Mouse (Mus musculus) right cerebral cortex, postnatal 25 days (tissue): ENCODE measurements around the gene Aifm3.
A peak's percentile ranks its signal among the peaks of the same experiment; 100 is the strongest.
"Not testable (repeated sequence)": the region's sequence is repeated elsewhere in the genome, so short reads cannot be mapped to it uniquely, and the experiment has no call there.

Experiments
- DNase-seq: peaks from one replicate; pipeline ENCODE4 v3.0.0; 2022

Gene Aifm3

DNA sequence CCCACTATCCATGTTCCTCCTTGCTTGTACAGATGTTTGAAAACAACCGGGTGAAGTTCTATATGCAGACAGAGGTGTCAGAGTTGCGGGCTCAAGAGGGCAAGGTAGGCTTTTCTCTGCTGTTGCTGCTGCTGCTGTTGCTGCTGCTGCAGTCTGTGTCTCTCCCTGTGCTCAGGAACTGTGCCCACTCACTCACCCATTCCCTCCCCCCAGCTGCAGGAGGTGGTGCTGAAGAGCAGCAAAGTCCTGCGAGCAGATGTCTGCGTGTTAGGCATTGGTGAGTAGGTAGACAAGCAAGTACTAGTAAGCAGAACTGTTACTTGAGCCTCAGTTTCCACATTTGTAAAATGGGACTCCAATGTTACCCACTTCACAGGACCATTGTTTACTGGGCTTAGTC lies 13.3 kb downstream of the Aifm3 start:
- no peak for DNase-seq

DNA sequence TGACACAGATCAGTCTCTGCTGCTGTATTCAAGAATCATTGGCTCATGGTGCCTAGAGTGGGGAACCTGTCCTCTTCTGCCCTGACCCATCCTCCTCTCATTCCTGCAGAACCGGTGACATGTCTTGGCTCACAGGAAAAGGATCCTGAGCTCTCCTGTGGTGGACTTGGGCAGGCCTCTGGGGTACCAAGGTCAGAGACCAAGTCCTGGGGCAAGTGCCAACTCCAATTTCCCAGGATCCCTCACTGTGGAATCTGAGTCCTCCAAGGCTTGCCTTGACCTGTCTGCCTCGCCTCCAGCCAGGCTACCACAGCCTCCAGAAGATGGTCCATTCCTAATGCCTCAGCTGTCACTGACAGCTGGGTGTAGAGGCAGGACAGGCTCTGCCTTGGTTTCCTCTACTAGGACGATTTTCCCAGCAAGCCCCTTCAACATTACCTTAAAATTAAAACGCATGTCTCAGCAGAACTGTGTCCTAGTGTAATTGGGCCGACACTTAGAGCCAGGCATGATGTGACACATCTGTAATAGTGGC lies 17.7 kb downstream of the Aifm3 start:
- DNase-seq: no peak

DNA sequence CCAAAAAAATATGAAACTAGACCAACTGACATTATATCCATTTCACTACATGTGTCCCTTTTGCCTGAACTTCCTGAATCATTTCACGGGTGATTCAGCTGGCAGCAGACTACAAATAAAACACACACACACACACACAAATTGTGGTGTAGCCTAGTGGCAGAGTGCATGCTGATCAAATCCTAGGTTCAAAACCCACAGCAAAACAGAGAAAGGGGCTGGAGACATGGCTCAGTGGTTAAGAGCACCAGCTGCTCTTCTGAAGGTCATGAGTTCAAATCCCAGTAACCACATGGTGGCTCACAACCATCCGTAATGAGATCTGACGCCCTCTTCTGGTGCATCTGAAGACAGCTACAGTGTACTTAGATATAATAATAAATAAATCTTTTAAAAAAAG lies 18.6 kb downstream of the Aifm3 start:
- DNase-seq: not testable (repeated sequence)

DNA sequence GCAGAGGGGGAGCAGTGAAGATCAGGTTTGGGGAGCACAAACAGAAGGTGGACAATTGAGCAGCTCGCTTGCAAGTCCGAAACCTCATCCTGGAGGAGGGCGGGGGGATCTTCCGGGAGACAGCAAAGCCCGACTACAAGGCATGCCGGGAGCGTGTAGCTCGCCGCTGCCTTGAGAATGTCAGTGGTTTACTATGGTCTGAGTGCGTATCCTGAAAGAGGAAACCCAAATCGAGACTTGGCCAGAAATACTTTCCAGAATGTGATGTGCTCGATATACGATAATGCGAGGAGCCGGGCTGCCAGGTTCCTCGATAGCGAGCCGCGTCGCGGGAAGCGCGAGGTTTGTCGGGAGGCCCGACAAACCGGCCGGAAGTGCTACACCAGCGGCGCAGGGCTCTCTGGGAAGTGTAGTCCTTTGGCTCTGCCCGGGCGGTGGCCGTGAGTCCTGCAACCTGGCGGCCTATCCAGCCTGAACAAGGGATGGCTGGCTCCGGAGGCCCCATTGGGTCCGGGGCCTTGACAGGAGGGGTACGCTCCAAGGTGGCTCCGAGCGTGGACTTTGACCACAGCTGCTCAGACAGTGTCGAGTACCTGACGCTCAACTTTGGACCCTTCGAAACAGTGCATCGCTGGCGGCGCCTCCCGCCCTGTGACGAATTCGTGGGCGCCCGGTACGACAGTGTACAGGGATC lies 19.3 kb downstream of the Aifm3 start, which contains the start of gene Lztr1:
Lztr1 (plus strand) TSS at position 143 of the 694 bp plus-strand sequence.
- DNase-seq: peak; percentile 93

DNA sequence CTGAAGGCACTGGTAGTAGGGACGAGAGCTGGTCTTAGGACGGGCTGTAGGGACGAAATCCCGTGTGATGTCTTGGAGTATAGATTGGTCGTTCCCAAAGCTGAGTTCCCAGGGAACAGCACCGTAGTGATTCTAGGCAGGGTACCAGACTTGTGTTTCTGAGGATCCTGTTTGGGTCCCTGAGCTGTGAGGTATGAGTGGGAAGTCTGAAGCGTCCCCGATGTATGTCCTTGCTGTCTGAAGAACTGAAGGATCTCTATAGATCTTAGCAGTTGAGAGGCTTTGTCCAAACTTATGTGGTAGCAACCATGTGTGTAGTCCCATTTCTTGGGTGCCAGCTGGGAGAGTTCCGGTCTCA lies 19.8 kb downstream of the Aifm3 start:
- no peak for DNase-seq

DNA sequence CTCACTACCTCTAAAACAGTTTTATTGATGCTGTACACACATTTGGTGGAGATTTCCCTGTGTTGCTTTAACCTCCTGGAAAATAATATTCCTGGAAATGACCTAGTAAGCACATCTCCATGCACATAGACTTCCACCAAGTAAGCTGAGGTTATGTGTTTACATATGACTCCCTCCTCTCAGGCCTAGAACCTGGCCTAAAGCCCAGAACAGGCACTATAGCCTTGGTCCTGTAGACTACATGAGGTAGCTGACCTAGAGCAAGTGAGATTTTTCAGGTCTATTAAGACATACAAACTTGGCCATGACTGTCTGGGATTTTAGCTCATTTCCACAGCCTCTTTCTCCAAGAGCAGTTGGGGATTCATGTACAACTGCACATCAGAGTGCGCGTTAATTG lies 20.7 kb downstream of the Aifm3 start:
- no peak for DNase-seq

DNA sequence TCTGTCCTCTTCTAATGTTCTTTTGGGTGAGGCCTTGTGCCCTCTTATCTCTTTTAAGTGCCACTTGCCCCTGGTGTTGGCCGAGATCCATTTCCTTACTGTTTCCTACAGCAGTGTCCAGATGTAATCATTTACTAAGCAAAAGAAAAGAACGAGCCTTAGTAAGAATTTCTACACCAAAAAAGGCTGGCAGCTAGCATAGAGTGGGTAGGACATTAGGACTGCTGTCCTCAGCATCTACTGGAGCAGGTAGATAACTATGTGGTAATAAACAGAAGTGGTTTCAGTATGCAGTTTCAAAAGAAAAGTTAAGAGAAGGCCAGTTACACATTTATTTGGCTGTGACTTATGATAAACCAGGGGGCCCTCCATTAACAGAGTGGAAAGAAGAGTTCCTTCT lies 21.3 kb downstream of the Aifm3 start:
- DNase-seq: no peak

DNA sequence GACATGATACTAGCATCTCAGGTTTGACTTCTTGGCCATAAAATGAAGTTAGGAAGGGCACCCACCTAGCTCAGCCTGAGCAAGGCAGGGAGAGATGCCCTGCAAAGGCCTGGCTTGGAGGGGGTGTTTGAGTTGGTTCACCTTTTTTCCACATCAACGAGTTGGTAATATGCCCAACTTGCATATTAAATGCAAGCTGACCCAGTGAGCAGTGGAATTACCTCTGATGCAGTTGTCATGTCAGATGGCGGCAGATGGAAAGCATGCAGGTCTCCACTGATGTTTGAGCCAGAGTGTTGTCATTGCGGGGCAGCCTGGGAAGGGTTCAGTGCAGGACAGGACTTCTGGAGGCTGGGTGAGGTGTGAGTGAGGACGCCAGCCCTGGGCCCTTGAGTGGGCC lies 22.0 kb downstream of the Aifm3 start:
- no peak for DNase-seq

DNA sequence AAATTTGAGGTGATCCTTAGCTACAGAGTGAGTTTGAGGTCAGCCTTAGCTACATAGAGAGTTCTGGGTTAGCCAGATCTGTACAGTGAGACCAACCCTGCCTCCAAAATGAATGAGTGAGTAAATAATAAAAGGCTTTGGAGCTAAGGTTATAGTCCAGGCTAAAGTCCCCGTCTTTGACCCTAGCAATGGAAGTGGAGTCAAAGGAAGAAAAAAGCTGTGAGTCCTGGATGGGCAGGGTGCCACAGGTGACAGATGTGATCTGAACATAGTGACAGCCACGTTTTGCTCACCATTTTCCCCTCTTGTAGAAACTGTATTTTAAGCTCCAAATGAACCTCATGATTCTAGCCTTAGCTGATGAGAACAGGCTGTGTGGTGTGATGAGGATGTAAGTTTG lies 29.5 kb downstream of the Aifm3 start:
- DNase-seq: no peak

DNA sequence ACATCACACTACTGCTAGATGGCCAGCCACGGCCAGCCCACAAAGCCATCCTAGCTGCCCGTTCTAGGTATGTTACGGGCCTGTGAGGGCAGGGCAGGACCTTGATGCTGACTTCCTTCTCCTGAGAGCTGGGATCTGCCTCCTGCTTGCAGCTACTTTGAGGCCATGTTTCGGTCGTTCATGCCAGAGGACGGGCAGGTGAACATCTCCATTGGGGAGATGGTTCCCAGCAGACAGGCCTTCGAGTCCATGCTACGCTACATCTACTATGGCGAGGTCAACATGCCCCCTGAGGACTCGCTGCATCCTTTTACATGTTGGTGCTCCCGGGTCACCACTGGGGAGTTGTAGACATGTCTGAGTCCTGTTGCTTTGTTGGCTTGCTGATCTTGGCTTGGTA lies 34.7 kb downstream of the Aifm3 start:
- DNase-seq: no peak

DNA sequence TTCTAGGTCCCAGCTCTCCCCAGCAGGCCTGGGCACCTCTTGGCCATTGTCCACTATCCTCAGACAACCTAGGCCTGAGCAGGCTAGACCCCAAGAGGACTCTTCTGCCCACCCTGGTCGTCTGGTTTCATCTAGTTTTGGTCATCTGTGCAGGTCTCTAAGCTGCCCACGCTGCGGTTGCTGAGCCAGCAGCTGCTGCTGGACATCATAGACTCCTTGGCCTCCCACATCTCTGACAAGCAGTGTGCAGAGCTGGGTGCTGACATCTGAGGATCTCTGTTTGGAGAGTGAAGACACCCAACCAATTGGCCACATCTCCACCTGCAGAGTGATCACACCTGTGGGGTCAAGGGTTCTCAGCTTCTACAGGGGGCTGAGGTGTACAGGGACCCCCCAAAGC lies 36.1 kb downstream of the Aifm3 start:
- DNase-seq: no peak

DNA sequence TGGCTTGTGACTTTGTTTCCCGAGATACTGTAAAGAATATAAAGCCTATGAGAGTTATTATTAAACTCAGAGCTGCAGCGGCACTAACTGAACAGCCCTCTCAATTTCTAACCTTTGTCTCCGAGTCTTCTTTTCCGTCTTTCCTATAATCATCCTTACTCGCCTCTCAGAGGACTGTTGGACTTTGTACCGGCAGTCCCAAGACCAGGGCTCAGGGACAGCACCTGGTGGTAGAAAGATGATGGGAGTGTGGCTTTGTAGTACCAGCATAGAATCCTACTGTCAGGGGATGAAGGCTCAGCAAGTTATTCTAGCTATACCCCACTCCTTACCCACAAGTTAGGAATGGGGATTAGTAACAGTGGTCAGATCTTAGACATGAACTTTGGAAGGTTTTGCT lies 36.8 kb downstream of the Aifm3 start:
- DNase-seq: no peak

DNA sequence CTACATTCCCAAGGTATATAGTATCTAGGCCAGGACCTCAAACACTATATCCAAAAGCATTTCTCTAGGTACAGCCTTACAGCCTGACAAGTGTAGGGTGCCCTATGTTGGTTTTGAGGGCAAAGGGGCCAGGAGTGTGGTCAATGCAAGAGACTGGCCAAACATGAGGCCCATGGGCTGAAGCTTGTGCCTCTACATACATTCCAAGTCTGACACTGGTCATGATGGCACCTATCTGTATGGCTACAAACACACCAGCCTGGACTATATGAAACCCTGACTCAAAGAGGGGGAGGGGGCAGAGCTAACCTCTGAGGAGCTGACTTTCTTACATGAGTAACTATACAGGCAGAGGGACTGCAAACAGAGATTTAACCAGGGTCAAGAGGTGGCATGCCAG lies 38.2 kb downstream of the Aifm3 start:
- no peak for DNase-seq

DNA sequence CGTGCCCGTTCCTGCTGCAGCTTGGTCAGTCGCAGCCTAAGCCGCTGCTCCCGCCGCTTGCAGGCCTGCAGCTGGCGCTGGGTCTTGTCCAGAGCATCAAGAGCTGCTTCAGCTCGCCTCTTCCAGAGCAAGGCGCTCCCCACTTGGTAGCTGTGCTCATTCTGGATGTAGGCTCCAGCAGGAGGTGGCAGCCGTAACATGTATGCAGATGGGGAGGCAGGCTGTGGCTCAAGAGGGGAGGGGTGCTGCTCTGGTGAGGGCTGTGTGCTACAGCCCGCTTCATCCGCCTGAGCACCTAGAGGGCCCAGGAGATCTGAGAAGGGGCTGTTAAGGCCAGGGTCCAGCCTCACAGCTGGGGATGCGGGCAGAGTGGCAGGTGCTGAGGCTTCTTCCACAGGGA lies 38.9 kb downstream of the Aifm3 start:
- DNase-seq: no peak

DNA sequence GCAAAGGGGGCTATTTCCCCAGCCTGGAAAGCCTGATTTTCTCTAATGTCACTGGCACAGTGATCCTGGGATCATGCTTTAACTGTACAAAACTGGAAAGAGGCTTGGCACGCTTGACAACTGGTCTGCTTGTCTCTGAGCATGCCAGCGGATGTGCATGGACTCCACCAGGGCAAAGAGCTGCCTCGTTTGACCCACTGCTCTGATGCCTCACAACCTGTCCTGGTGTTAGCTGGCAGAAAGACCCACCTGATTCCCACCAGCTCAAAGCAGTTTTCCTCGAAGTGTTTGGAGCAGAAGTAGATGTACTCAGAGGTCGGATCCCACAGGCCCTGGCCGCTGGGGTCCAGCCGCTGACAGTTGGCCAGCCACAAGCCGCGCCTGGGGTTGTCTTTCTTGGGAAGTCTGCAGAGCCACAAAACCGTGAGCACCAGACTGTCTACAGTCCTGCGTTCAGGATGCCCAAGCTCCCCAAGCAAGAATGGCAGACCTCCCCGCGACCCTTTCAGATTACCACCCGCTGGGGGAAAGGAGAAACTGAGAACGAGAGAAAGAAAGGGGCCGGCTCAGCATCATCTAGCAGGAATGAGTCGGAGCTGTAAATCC lies 40.7 kb downstream of the Aifm3 start:
- no peak for DNase-seq

DNA sequence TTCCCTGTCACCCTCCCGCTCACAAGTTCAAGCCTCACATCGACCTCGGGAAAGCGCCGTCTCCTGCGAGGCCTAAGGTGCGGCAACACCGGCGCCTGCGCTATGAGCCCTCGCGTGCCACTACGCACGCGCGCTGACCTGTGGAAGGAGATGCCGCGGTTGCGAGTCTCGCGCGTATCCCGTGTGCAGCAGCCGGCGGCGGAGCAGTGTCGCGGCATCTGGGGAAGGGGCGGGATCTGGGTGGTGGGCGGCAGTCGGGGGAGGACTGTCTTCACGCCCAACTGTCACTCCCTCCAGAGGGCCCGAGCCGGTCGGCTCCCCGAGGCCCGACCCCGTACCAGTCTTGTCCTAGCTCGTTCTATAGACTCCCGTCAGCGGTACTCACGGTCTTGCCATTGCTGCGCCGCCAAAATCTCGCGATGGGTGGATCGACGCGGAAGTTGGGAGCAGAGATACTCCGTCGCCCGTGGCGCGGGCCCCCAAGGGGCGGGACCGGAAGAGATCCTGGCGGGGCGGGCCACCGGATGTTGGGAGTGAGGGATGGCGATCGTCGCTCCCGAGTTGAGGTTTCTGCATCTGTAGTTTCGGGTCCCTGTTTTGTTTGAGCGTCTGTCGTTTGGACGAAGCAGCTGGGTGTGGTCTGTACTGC lies 41.4 kb downstream of the Aifm3 start, which contains the start of gene Thap7:
Thap7 (minus strand) TSS at position 497 of the 649 bp plus-strand sequence.
- DNase-seq: peak; percentile 96

DNA sequence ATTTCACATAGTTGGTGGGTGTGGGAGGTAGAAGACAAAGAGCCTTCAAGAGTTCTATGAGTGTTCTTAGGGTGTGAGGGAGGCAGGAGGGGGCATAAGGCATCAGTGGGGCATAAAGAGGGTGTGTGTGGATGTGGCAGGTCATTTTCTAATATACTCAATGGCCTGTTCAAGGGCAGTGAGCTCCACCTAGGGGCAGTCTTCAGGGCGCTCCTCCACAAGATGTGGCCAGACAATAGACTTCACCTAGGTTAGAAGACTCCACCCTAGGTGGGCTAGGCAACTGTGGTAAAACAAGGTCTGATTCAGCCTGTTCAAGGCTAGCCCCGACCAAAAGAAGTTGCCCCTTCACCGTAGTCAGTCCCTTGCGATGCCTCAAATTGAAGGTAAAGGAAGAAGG lies 42.9 kb downstream of the Aifm3 start:
- no peak for DNase-seq

DNA sequence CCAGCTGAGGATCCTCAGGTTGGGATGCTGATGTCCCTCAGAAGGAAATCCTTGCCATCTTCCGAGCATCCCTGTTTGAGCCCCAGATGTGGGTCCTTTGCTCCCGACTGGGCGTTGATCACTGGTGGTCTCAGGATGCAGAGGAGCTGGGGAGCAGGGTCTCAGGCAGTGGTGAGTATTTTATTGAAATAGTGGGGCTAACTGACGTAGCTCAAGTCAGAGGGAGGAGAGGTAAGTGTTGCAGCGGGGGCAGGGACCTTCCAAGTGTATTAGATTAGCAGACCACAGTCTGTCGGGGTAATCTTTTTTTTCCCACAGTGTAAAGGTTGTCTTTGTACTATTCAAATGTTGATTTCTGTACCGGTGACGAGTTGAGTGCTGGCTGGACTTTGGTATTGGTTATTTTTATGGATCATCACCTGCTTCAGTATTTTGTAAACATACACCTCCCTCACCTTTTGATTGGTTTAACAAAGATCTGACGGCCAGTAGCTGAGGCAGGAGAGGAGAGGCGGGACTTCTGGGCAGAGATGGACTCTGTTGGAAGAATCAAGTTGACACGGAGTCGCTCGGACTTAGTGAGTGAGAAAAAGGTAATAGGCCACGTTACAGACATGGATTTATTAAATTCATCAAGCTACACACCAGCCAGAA lies 43.4 kb downstream of the Aifm3 start:
- no peak for DNase-seq

DNA sequence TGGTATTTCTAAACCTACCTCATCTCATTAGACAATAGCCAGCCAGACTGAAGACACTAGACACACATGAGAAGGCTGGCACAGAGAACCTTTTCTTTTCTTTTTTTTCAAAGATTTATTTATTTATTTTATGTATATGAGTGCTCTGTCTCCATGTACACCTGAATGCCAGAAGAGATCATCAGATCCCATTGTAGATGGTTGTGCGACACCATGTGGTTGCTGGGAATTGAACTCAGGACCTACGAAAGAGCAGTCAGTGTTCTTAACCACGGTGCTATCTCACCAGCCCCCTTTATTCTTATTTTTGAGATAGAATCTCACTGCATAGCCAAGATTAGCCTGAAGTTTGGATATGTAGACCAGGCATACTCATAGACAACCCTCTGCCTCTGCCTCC lies 47.2 kb downstream of the Aifm3 start:
- DNase-seq: no peak

DNA sequence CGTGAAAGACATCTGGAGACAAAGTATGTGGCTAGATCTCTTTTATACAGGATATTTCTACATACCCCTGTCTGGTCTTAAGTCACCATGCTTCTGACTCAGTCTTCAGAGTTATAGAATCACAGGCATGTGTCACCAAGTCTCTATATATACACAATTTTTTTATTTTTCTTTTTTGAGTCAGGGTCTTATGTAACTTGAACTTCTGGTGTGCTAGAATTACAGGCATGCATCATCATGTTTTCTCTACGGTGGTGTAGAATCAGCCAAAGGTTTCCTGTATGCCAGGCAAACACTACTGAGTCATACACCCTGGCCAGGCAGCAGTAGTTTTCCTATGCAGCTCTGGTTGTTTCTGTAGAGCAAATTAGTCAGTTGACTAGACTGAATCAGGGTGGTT lies 53.2 kb downstream of the Aifm3 start:
- DNase-seq: no peak

DNA sequence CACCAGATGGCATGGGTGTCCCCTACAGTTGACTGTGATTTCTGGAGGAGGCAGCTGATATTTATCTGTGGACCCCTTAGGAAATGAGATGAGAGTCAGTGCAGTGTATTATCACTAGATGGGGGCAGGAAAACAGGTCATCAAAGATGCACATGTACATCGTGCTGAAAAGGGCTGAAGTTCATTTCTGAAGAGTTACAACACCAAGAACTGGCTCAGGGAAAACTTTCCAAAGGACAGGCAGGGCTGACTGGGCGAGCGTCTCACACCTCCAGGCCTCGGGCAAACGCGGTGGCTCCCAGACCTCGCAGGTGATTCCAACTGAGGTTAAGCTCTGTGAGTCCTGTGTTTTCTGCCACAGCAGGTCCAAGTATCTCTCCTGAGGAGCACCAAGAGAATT lies 63.4 kb downstream of the Aifm3 start:
- no peak for DNase-seq

DNA sequence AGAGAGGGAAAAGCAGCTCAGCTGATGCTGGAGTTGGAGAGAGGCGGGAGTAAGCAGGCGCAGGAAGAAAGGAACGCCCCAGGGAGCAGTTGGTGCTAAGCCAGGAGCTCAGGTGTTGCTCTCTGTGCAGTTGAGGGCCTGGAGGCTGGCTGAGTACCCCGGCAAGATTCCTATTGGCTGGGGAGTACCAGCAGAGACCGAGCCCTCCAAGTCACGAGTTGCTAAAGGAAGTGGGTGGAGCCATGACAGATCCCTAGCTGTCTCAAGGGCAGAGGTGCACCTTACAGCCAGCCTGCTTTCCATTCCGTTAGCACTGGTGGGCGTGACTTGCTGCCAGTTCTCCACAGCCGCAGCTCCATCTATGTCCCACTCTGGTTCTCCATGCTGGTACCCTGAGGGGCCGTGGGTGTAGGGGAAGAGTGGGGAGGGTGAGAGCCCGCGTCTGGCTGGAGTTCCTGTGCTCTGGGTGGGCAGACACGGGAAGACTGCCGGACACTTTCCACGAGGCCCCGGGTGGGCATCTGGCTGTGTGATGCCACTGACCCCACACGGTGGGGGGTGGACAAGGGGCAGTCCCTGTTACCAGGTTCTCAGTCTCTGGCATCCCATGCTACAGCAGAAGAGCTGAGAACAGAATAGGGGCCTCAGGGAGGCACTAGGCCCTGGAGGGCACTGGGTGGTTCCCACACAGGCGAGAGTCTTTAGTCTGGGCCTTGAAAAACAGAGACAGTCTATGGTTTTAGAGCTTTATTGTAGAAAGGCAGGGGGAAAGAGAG lies 64.7 kb downstream of the Aifm3 start:
- no peak for DNase-seq

DNA sequence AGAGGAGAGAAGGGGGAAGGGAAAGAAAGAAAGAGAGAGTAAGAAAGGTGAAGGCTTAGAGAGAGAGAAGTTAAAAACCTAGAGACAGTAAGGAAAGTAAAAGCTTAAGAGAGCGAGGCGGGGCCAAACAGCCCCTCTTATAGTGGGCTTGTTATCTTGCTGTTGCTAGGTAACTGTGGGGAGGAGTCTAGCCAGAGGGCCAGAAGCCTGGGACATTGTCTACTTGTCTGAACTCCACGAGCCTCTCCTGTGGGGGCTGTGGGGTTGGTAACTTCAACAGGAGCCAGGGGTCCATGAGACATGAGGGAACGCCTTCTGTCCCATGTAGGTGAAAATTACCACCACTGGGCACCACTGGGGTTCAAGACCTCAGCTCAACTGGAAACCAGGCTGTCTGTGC lies 65.3 kb downstream of the Aifm3 start:
- DNase-seq: not testable (repeated sequence)
